Mouse (Mus musculus) MEL (cell line): Measurements from ENCODE around the gene Wdr64. TPM values are rescaled to one million over a fixed set of nuclear protein-coding genes. Genes with fewer than 3 reads are reported as not detected.

Experiments
- DNase-seq: peaks from one replicate; pipeline ENCODE4 v3.0.0; 2011; ENCODE audit warnings: low read depth, low spot score
- H3K27ac ChIP-seq: 2 replicates; pipeline ENCODE4 v1.5.1; 2012; ENCODE audit warnings: low read depth, mild to moderate bottlenecking, control low read depth, low read length, moderate library complexity; ENCODE audit not compliant: control insufficient read depth
- H3K27me3 ChIP-seq, 2 experiments: fragments of 150-350 bp in 1 of 2; sonication (generic) in 1 of 2; 2 replicates each; pipeline ENCODE4 v1.6.1; 2012; ENCODE audit warnings: low read length in 2 of 2, mild to moderate bottlenecking in 2 of 2, improper control_type of control experiment in 1 of 2, moderate library complexity in 1 of 2; ENCODE audit not compliant: insufficient read depth in 2 of 2, control insufficient read depth in 1 of 2
- H3K36me3 ChIP-seq, 2 experiments: 2 replicates each; pipeline ENCODE4 v1.6.1; 2012 to 2014; ENCODE audit warnings: low read length in 2 of 2, improper control_type of control experiment in 1 of 2, inconsistent platforms in 1 of 2, mild to moderate bottlenecking in 1 of 2; ENCODE audit not compliant: insufficient read depth in 2 of 2, control insufficient read depth in 1 of 2
- H3K4me1 ChIP-seq, 2 experiments: fragments of 150-350 bp in 1 of 2; sonication (generic) in 1 of 2; 2 replicates each; pipeline ENCODE4 v1.6.1; 2012; ENCODE audit warnings: low read length in 2 of 2, improper control_type of control experiment in 1 of 2, mild to moderate bottlenecking in 1 of 2; ENCODE audit not compliant: insufficient read depth in 2 of 2, control insufficient read depth in 1 of 2
- H3K4me3 ChIP-seq, 2 experiments: fragments of 150-350 bp in 1 of 2; sonication (generic) in 1 of 2; 2 replicates each; pipeline ENCODE4 v1.5.1; 2012; ENCODE audit warnings: low read depth in 2 of 2, low read length in 2 of 2, mild to moderate bottlenecking in 2 of 2, moderate library complexity in 2 of 2, control low read depth in 1 of 2, improper control_type of control experiment in 1 of 2; ENCODE audit not compliant: control insufficient read depth in 1 of 2, insufficient read depth in 1 of 2
- H3K79me2 ChIP-seq: 2 replicates; pipeline ENCODE4 v1.6.1; 2012; ENCODE audit warnings: mild to moderate bottlenecking, low read length, moderate library complexity; ENCODE audit not compliant: control insufficient read depth, poor library complexity, insufficient read depth
- H3K9ac ChIP-seq: 2 replicates; pipeline ENCODE4 v1.6.1; 2012; ENCODE audit warnings: low read depth, mild to moderate bottlenecking, control low read depth, low read length, moderate library complexity; ENCODE audit not compliant: control insufficient read depth, poor library complexity, severe bottlenecking
- H3K9me3 ChIP-seq: fragments of 150-350 bp; sonication (generic); replicated peaks from 2 replicates; pipeline ENCODE4 v1.6.1; 2012; ENCODE audit warnings: mild to moderate bottlenecking, low read length, improper control_type of control experiment, moderate library complexity; ENCODE audit not compliant: insufficient read depth
- E2F4 ChIP-seq: IDR thresholded peaks from 2 replicates; pipeline ENCODE4 v1.6.1; 2011; ENCODE audit warnings: low read depth, low read length, improper control_type of control experiment, borderline replicate concordance
- EP300 ChIP-seq, 2 experiments: IDR thresholded peaks; 2 replicates each; pipeline ENCODE4 v1.6.1; 2011; ENCODE audit warnings: improper control_type of control experiment in 2 of 2, low read length in 2 of 2, low read depth in 1 of 2, mild to moderate bottlenecking in 1 of 2
- ETS1 ChIP-seq: IDR thresholded peaks from 2 replicates; pipeline ENCODE4 v1.6.1; 2012; ENCODE audit warnings: low read depth, mild to moderate bottlenecking, inconsistent platforms, low read length, improper control_type of control experiment, moderate library complexity
- GABPA ChIP-seq: IDR thresholded peaks from 2 replicates; pipeline ENCODE4 v1.6.1; 2012; ENCODE audit warnings: low read depth, mild to moderate bottlenecking, inconsistent platforms, low read length, improper control_type of control experiment, moderate library complexity
- GATA1 ChIP-seq: IDR thresholded peaks from 2 replicates; pipeline ENCODE4 v1.6.1; 2011; ENCODE audit warnings: low read depth, low read length, improper control_type of control experiment
- HCFC1 ChIP-seq: IDR thresholded peaks from 2 replicates; pipeline ENCODE4 v1.6.1; 2012; ENCODE audit warnings: low read depth, mild to moderate bottlenecking, inconsistent platforms, low read length, improper control_type of control experiment, moderate library complexity
- JUND ChIP-seq: IDR thresholded peaks from 2 replicates; pipeline ENCODE4 v1.6.1; 2011; ENCODE audit warnings: low read depth, mild to moderate bottlenecking, improper control_type of control experiment, low read length
- KAT2A ChIP-seq: conservative IDR thresholded peaks from 2 replicates; pipeline ENCODE4 v1.6.1; 2012; ENCODE audit warnings: low read depth, low read length, improper control_type of control experiment, inconsistent platforms
- MAFK ChIP-seq: IDR thresholded peaks from 2 replicates; pipeline ENCODE4 v1.6.1; 2011; ENCODE audit warnings: low read depth, mild to moderate bottlenecking, low read length, improper control_type of control experiment, borderline replicate concordance
- MAX ChIP-seq: IDR thresholded peaks from 2 replicates; pipeline ENCODE4 v1.6.1; 2011; ENCODE audit warnings: low read length, improper control_type of control experiment
- MXI1 ChIP-seq: IDR thresholded peaks from 2 replicates; pipeline ENCODE4 v1.6.1; 2011; ENCODE audit warnings: mild to moderate bottlenecking, low read depth, low read length, improper control_type of control experiment
- MYB ChIP-seq: IDR thresholded peaks from 2 replicates; pipeline ENCODE4 v1.6.1; 2011; ENCODE audit warnings: mild to moderate bottlenecking, low read depth, low read length, improper control_type of control experiment
- MYC ChIP-seq: IDR thresholded peaks from 2 replicates; pipeline ENCODE4 v1.6.1; 2011; ENCODE audit warnings: low read depth, mild to moderate bottlenecking, low read length, improper control_type of control experiment, moderate library complexity
- NELFE ChIP-seq: IDR thresholded peaks from 2 replicates; pipeline ENCODE4 v1.6.1; 2011; ENCODE audit warnings: low read depth, low read length, improper control_type of control experiment
- POLR2A ChIP-seq, 2 experiments: IDR thresholded peaks; 2 replicates each; pipeline ENCODE4 v1.6.1; 2011 to 2012; ENCODE audit warnings: low read length in 2 of 2, mild to moderate bottlenecking in 2 of 2, control low read depth in 1 of 2, improper control_type of control experiment in 1 of 2, low read depth in 1 of 2, moderate library complexity in 1 of 2; ENCODE audit not compliant: control insufficient read depth in 1 of 2, insufficient read depth in 1 of 2, poor library complexity in 1 of 2
- POLR2AphosphoS2 ChIP-seq: IDR thresholded peaks from 2 replicates; pipeline ENCODE4 v1.6.1; 2011; ENCODE audit warnings: low read length, improper control_type of control experiment
- POLR2AphosphoS5 ChIP-seq: IDR thresholded peaks from 2 replicates; pipeline ENCODE4 v1.6.1; 2012; ENCODE audit warnings: low read depth, borderline replicate concordance, mild to moderate bottlenecking, inconsistent platforms, low read length, moderate library complexity, mixed read lengths
- RCOR1 ChIP-seq: IDR thresholded peaks from 2 replicates; pipeline ENCODE4 v1.6.1; 2012; ENCODE audit warnings: low read depth, mild to moderate bottlenecking, inconsistent platforms, low read length, improper control_type of control experiment
- SIN3A ChIP-seq: IDR thresholded peaks from 2 replicates; pipeline ENCODE4 v1.6.1; 2012; ENCODE audit warnings: low read length, improper control_type of control experiment, inconsistent platforms
- SMC3 ChIP-seq: IDR thresholded peaks from 2 replicates; pipeline ENCODE4 v1.6.1; 2011; ENCODE audit warnings: low read depth, low read length, improper control_type of control experiment
- TCF12 ChIP-seq: IDR thresholded peaks from 2 replicates; pipeline ENCODE4 v1.6.1; 2014; ENCODE audit warnings: low read depth, mild to moderate bottlenecking, inconsistent platforms, low read length, improper control_type of control experiment, moderate library complexity
- USF1 ChIP-seq: IDR thresholded peaks from 2 replicates; pipeline ENCODE4 v1.6.1; 2014; ENCODE audit warnings: low read depth, mild to moderate bottlenecking, inconsistent platforms, low read length, improper control_type of control experiment, moderate library complexity
- USF2 ChIP-seq, 2 experiments: IDR thresholded peaks; 2 replicates each; pipeline ENCODE4 v1.6.1; 2011 to 2012; ENCODE audit warnings: improper control_type of control experiment in 2 of 2, low read length in 2 of 2, borderline replicate concordance in 1 of 2, inconsistent platforms in 1 of 2, low read depth in 1 of 2, mild to moderate bottlenecking in 1 of 2; ENCODE audit not compliant: insufficient read depth in 1 of 2
- ZC3H11A ChIP-seq: IDR thresholded peaks from 2 replicates; pipeline ENCODE4 v1.6.1; 2012; ENCODE audit warnings: low read depth, mild to moderate bottlenecking, inconsistent platforms, low read length, improper control_type of control experiment
- polyA plus RNA-seq, 2 experiments: library from polyadenylated mRNA; stranded (reverse) in 1 of 2; unstranded in 1 of 2; fragments of >175 nt in 1 of 2; fragments of >200 nt in 1 of 2; gene quantifications; 2 replicates each; pipeline versions ENCODE4 v1.2.1 to v1.2.4; 2012; ENCODE audit warnings: low replicate concordance in 2 of 2, low read depth in 1 of 2; ENCODE audit not compliant: insufficient read length in 2 of 2, insufficient read depth in 1 of 2, missing spikeins in 1 of 2
- total RNA-seq: library from RNA; depleted of rRNA; stranded (reverse); fragments of 300-350 nt; gene quantifications from 2 replicates; pipeline ENCODE4 v1.2.3, GENCODE M21; 2012

Wdr64 gene
- total and polyA plus RNA-seq, 3 experiments: 0.31 TPM; not detected in 2

DNA sequence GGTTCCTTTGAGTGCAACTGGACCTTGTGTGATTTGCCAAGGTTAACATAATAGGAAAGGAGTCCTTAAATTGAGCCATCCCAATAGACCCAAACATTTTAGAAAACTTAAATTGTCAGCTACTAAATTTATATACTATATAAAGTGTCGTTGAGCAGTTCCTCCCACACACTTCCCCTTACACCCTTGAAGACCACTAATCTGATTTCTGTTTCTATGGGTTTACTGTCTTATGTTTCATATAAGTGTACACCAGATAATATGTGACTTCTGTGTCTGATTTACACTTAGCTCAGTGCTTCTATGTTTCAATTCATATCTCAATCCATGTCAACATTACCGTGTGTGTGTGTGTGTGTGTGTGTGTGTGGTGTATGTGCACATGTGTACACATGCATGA is 130.8 kb downstream of the Wdr64 start:
- Histone ChIP-seq H3K9ac (peak overlapping the region; percentile 11; the same call in 1 of the 2 replicates), H3K79me2 (no peaks in the 10 kb centered on the region), H3K4me1 (peaks cover 0 to 8% of the 10 kb centered on the region in 2 experiments; a peak in 2 of 4 replicates), H3K4me3 (0 out of 4 replicates have a peak overlapping the region, but pooled peaks of 1 of the 2 experiments have one; percentile 4), H3K36me3 (peaks cover 0 to 16% of the 10 kb centered on the region in 2 experiments; a peak in 2 of 4 replicates), H3K27ac (peak overlapping the region; percentile 90), H3K9me3 (no peaks in the 10 kb centered on the region), H3K27me3 (no peaks in the 10 kb centered on the region)
- no peak for TF ChIP-seq USF2 (IDR thresholded peaks at IDR 0.05; ENCODE audit: borderline replicate concordance in 1 of 2, insufficient read depth in 1 of 2, low read depth in 1 of 2, low read length in 2 of 2)
- TF ChIP-seq MXI1: 0 out of 2 replicates have a peak, but pooled peaks have one; percentile 24
- no peak for TF ChIP-seq ZC3H11A
- peak; percentile 6; the same call in 1 of the 2 replicates for TF ChIP-seq SMC3
- TF ChIP-seq GATA1: peak; percentile 64; the same call in 1 of the 2 replicates
- TF ChIP-seq RCOR1: peak; percentile 79
- TF ChIP-seq JUND: 0 out of 2 replicates have a peak, but pooled peaks have one; percentile 18
- TF ChIP-seq SIN3A: peak; percentile 30; the same call in 1 of the 2 replicates
- TF ChIP-seq POLR2A (IDR thresholded peaks at IDR 0.05; ENCODE audit: control insufficient read depth in 1 of 2, insufficient read depth in 1 of 2, low read depth in 1 of 2, low read length in 2 of 2, poor library complexity in 1 of 2): no peak
- TF ChIP-seq MAFK: no peak
- peak; percentile 63 for TF ChIP-seq ETS1
- no peak for TF ChIP-seq USF1
- TF ChIP-seq TCF12: peak; percentile 50
- no peak for TF ChIP-seq MYC
- TF ChIP-seq MAX: peak; percentile 34; the same call in 1 of the 2 replicates
- TF ChIP-seq EP300 (IDR thresholded peaks at IDR 0.05; ENCODE audit: low read depth in 1 of 2, low read length in 2 of 2): peak; percentile 91
- no peak for TF ChIP-seq POLR2AphosphoS5
- peak; percentile 90 for TF ChIP-seq MYB
- peak; percentile 70 for DNase-seq

DNA sequence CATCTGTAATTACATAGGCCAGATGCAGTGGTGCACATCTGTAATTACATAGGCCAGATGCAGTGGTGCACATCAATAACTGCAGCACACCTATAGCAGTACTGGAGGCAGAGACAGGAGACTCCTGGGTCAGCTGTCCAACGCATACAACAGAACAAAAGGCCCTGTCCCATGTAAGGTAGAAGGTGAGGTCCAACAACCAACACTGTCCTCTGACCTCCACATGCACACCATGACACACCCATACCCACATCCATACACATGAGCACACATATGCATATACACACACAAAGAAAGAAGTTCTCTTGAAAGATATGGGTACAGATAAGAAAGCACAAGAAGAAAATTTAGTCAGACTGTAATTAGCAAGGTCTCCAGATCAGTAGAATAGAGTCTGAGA is 157.1 kb downstream of the Wdr64 start:
- DNase-seq: no peak
- Histone ChIP-seq H3K4me3 (no peak overlapping the region), H3K9me3 (no peaks in the 10 kb centered on the region), H3K9ac (no peak overlapping the region), H3K36me3 (no peaks in the 10 kb centered on the region), H3K79me2 (no peaks in the 10 kb centered on the region), H3K27ac (no peak overlapping the region), H3K4me1 (no peaks in the 10 kb centered on the region), H3K27me3 (peaks cover 0 to 4% of the 10 kb centered on the region in 2 experiments; a peak in 3 of 4 replicates)
- TF ChIP-seq HCFC1 (no peak), E2F4 (no peak), GABPA (no peak), KAT2A (no peak), NELFE (no peak), MYC (no peak), MYB (no peak), POLR2AphosphoS2 (no peak)
